Mouse (Mus musculus): ENCODE measurements around the gene Cldn15. TPM values are rescaled to one million over a fixed set of nuclear protein-coding genes. Genes with fewer than 3 reads are reported as not detected.
"Not testable (repeated sequence)": the region's sequence is repeated elsewhere in the genome, so short reads cannot be mapped to it uniquely, and the experiment has no call there.

Gene Cldn15
- polyA plus RNA-seq, 1 experiment from 2014 or later, result not detected

- Histone ChIP-seq H3K9me3 (ENCODE audit: control insufficient read depth, low read length) (no peaks in the 10 kb centered on the region), H3K4me3 (ENCODE audit: low read depth, low read length) (no peak overlapping the region), H3K9ac (ENCODE audit: low read length) (no peak overlapping the region), H3K27ac (ENCODE audit: low read depth, low read length) (no peak overlapping the region), H3K27me3 (ENCODE audit: control insufficient read depth, insufficient read depth, low read length) (no peaks in the 10 kb centered on the region), H3K4me2 (ENCODE audit: low read depth, low read length, severe bottlenecking) (no peak overlapping the region), H3K36me3 (ENCODE audit: control insufficient read depth, insufficient read depth, low read length) (no peaks in the 10 kb centered on the region), H3K4me1 (replicated peaks; ENCODE audit: control insufficient read depth, insufficient read depth, low read length) (no peaks in the 10 kb centered on the region)
- WGBS, result 82% methylated on average over 5 of the region's 5 CpGs
- no peak for ATAC-seq (replicated peaks; ENCODE audit: low FRiP score)
- no peak for DNase-seq (ENCODE audit: low spot score)
Observed at GRCm38 (mm10) chr5:136932956-136933355, 33.5 kb upstream of the Cldn15 start.

- ATAC-seq (replicated peaks; ENCODE audit: low FRiP score), result no peak
- 84% methylated on average over 6 of the region's 6 CpGs for WGBS
Observed at GRCm38 (mm10) chr5:136933930-136934329, 32.5 kb upstream of the Cldn15 start.

GRCm38 (mm10) chr5:136935905-136936695 is 30.3 kb upstream of the Cldn15 start:
- Histone ChIP-seq H3K4me2 (ENCODE audit: low read depth, low read length, severe bottlenecking) (no peak overlapping the region), H3K27ac (ENCODE audit: low read depth, low read length) (no peak overlapping the region), H3K36me3 (ENCODE audit: control insufficient read depth, insufficient read depth, low read length) (no peaks in the 10 kb centered on the region), H3K27me3 (ENCODE audit: control insufficient read depth, insufficient read depth, low read length) (no peaks in the 10 kb centered on the region), H3K9ac (ENCODE audit: low read length) (no peak overlapping the region), H3K9me3 (ENCODE audit: control insufficient read depth, low read length) (no peaks in the 10 kb centered on the region), H3K4me1 (replicated peaks; ENCODE audit: control insufficient read depth, insufficient read depth, low read length) (no peaks in the 10 kb centered on the region), H3K4me3 (ENCODE audit: low read depth, low read length) (no peak overlapping the region)
- DNase-seq (ENCODE audit: low spot score), result no peak
- ATAC-seq (replicated peaks; ENCODE audit: low FRiP score), result no peak
- 64% methylated on average over 7 of the region's 7 CpGs for WGBS

More at GRCm38 (mm10) chr5:136933930-136934329, 32.5 kb upstream of the Cldn15 start:
- DNase-seq (ENCODE audit: low spot score), result no peak
- Histone ChIP-seq H3K4me2 (ENCODE audit: low read depth, low read length, severe bottlenecking) (no peak overlapping the region), H3K4me3 (ENCODE audit: low read depth, low read length) (no peak overlapping the region), H3K27ac (ENCODE audit: low read depth, low read length) (no peak overlapping the region), H3K36me3 (ENCODE audit: control insufficient read depth, insufficient read depth, low read length) (no peaks in the 10 kb centered on the region), H3K27me3 (ENCODE audit: control insufficient read depth, insufficient read depth, low read length) (no peaks in the 10 kb centered on the region), H3K4me1 (replicated peaks; ENCODE audit: control insufficient read depth, insufficient read depth, low read length) (no peaks in the 10 kb centered on the region), H3K9me3 (ENCODE audit: control insufficient read depth, low read length) (no peaks in the 10 kb centered on the region), H3K9ac (ENCODE audit: low read length) (no peak overlapping the region)

- H3K4me2 ChIP-seq (ENCODE audit: low read depth, low read length, severe bottlenecking), result no peak overlapping the region
- no peak overlapping the region for H3K27ac ChIP-seq (ENCODE audit: low read depth, low read length)
- no peak overlapping the region for H3K4me3 ChIP-seq (ENCODE audit: low read depth, low read length)
- no peak overlapping the region for H3K9ac ChIP-seq (ENCODE audit: low read length)
- ATAC-seq (replicated peaks; ENCODE audit: low FRiP score) (no peak), DNase-seq (ENCODE audit: low spot score) (no peak)
- 91% methylated on average over 6 of the region's 6 CpGs for WGBS
- H3K4me1 ChIP-seq (replicated peaks; ENCODE audit: control insufficient read depth, insufficient read depth, low read length), result no peaks in the 10 kb centered on the region
- no peaks in the 10 kb centered on the region for H3K36me3 ChIP-seq (ENCODE audit: control insufficient read depth, insufficient read depth, low read length)
- H3K27me3 ChIP-seq (ENCODE audit: control insufficient read depth, insufficient read depth, low read length), result no peaks in the 10 kb centered on the region
- H3K9me3 ChIP-seq (ENCODE audit: control insufficient read depth, low read length), result no peaks in the 10 kb centered on the region
Observed at GRCm38 (mm10) chr5:136936750-136937149, 29.7 kb upstream of the Cldn15 start.

- Histone ChIP-seq H3K9me3 (ENCODE audit: control insufficient read depth, low read length) (no peaks in the 10 kb centered on the region), H3K4me3 (ENCODE audit: low read depth, low read length) (no peak overlapping the region), H3K36me3 (ENCODE audit: control insufficient read depth, insufficient read depth, low read length) (no peaks in the 10 kb centered on the region), H3K27me3 (ENCODE audit: control insufficient read depth, insufficient read depth, low read length) (no peaks in the 10 kb centered on the region), H3K4me1 (replicated peaks; ENCODE audit: control insufficient read depth, insufficient read depth, low read length) (no peaks in the 10 kb centered on the region; the same call in 1 of the 2 replicates), H3K27ac (ENCODE audit: low read depth, low read length) (no peak overlapping the region), H3K4me2 (ENCODE audit: low read depth, low read length, severe bottlenecking) (no peak overlapping the region), H3K9ac (ENCODE audit: low read length) (no peak overlapping the region)
- 88% methylated on average over 5 of the region's 5 CpGs for WGBS
- DNase-seq (ENCODE audit: low spot score), result no peak
- no peak for ATAC-seq (replicated peaks; ENCODE audit: low FRiP score)
Observed at GRCm38 (mm10) chr5:136937621-136938020, 28.8 kb upstream of the Cldn15 start.

- ATAC-seq (replicated peaks; ENCODE audit: low FRiP score) (no peak), DNase-seq (ENCODE audit: low spot score) (no peak)
- no peak overlapping the region for H3K9ac ChIP-seq (ENCODE audit: low read length)
- H3K9me3 ChIP-seq (ENCODE audit: control insufficient read depth, low read length), result no peaks in the 10 kb centered on the region
- no peaks in the 10 kb centered on the region; the same call in 1 of the 2 replicates for H3K4me1 ChIP-seq (replicated peaks; ENCODE audit: control insufficient read depth, insufficient read depth, low read length)
- H3K27me3 ChIP-seq (ENCODE audit: control insufficient read depth, insufficient read depth, low read length), result no peaks in the 10 kb centered on the region
- H3K36me3 ChIP-seq (ENCODE audit: control insufficient read depth, insufficient read depth, low read length), result no peaks in the 10 kb centered on the region
- H3K4me3 ChIP-seq (ENCODE audit: low read depth, low read length), result no peak overlapping the region
- H3K27ac ChIP-seq (ENCODE audit: low read depth, low read length), result no peak overlapping the region
- 65% methylated on average over 7 of the region's 7 CpGs for WGBS
- H3K4me2 ChIP-seq (ENCODE audit: low read depth, low read length, severe bottlenecking), result no peak overlapping the region
Observed at GRCm38 (mm10) chr5:136939284-136939683, 27.1 kb upstream of the Cldn15 start.

- H3K9ac ChIP-seq (ENCODE audit: low read length); H3K27me3 ChIP-seq (ENCODE audit: control insufficient read depth, insufficient read depth, low read length); H3K9me3 ChIP-seq (ENCODE audit: control insufficient read depth, low read length); H3K4me3 ChIP-seq (ENCODE audit: low read depth, low read length); ATAC-seq (replicated peaks; ENCODE audit: low FRiP score); H3K36me3 ChIP-seq (ENCODE audit: control insufficient read depth, insufficient read depth, low read length); DNase-seq (ENCODE audit: low spot score); H3K4me2 ChIP-seq (ENCODE audit: low read depth, low read length, severe bottlenecking); H3K4me1 ChIP-seq (replicated peaks; ENCODE audit: control insufficient read depth, insufficient read depth, low read length); H3K27ac ChIP-seq (ENCODE audit: low read depth, low read length): not testable (repeated sequence)
- WGBS, result 88% methylated on average over 6 of the region's 6 CpGs
Observed at GRCm38 (mm10) chr5:136940029-136940428, 26.4 kb upstream of the Cldn15 start.

GRCm38 (mm10) chr5:136940845-136941560 is 25.4 kb upstream of the Cldn15 start:
- no peak overlapping the region for H3K9ac ChIP-seq (ENCODE audit: low read length)

More at GRCm38 (mm10) chr5:136940845-136941560, 25.4 kb upstream of the Cldn15 start:
- Histone ChIP-seq H3K36me3 (ENCODE audit: control insufficient read depth, insufficient read depth, low read length) (no peaks in the 10 kb centered on the region), H3K4me3 (ENCODE audit: low read depth, low read length) (no peak overlapping the region), H3K4me1 (replicated peaks; ENCODE audit: control insufficient read depth, insufficient read depth, low read length) (no peaks in the 10 kb centered on the region; the same call in 1 of the 2 replicates), H3K9me3 (ENCODE audit: control insufficient read depth, low read length) (no peaks in the 10 kb centered on the region), H3K27me3 (ENCODE audit: control insufficient read depth, insufficient read depth, low read length) (no peaks in the 10 kb centered on the region), H3K4me2 (ENCODE audit: low read depth, low read length, severe bottlenecking) (no peak overlapping the region), H3K27ac (ENCODE audit: low read depth, low read length) (no peak overlapping the region)
- DNase-seq (ENCODE audit: low spot score) (no peak), ATAC-seq (replicated peaks; ENCODE audit: low FRiP score) (no peak)
- WGBS, result 90% methylated on average over 12 of the region's 12 CpGs

All from forebrain, embryonic 11.5 days (tissue).